Comparison of ENCODE assay signal across 9 mouse cellular contexts in genomic region chr11:98748506-98749416, GRCm38 (mm10). TPM values are rescaled to one million over a fixed set of nuclear protein-coding genes. Genes with fewer than 3 reads are reported as not detected.
A peak's percentile ranks its signal among the peaks of the same experiment; 100 is the strongest.
DNase-seq lines count a peak whose midpoint lies in the region; ATAC-seq and TF ChIP-seq lines count a peak whose summit lies in the region.
"Had no signal": no experiment of that assay in that cellular context is flagged by ENCODE, and none has a peak within 500 bp of the region (broad histone marks: within the 10 kb centered on the region; RNA-seq: fewer than 3 reads in every experiment).

No protein-coding gene starts in this region.

- peak; percentile 42 for DNase-seq in kidney, adult 9 months
- no peak for DNase-seq in kidney, adult 18-20 months
- peak; percentile 88 for DNase-seq in cerebellum, postnatal 10 days
- DNase-seq in gastrocnemius, postnatal 36 days: no peak

- H3K36me3 ChIP-seq in heart, embryonic 15.5 days: peaks cover 10% of the 10 kb centered on the region; the same call in 1 of the 2 replicates
- peaks cover 7% of the 10 kb centered on the region for H3K36me3 ChIP-seq in limb, embryonic 13.5 days
- H3K36me3 ChIP-seq in myocyte (ENCODE audit: control insufficient read depth, insufficient read depth): no peaks in the 10 kb centered on the region

- peaks cover 24% of the 10 kb centered on the region for H3K79me2 ChIP-seq in myocyte (ENCODE audit: control insufficient read depth, insufficient read depth)

- TF ChIP-seq POLR2A in myocyte (IDR thresholded peaks at IDR 0.05; ENCODE audit: insufficient read length, low read depth): no peak

- 0 out of 2 replicates have a peak overlapping the region, but pooled peaks have one; percentile 6 for H3K4me3 ChIP-seq in heart, embryonic 15.5 days
- no peak overlapping the region for H3K4me3 ChIP-seq in limb, embryonic 13.5 days
- H3K4me3 ChIP-seq in myocyte: peak overlapping the region; percentile 17

- H3K27ac ChIP-seq in heart, embryonic 15.5 days: peak overlapping the region; percentile 92
- peak overlapping the region; percentile 84; the same call in 1 of the 2 replicates for H3K27ac ChIP-seq in limb, embryonic 13.5 days

- no peaks in the 10 kb centered on the region for H3K9me3 ChIP-seq in heart, embryonic 15.5 days (replicated peaks)
- H3K9me3 ChIP-seq in limb, embryonic 13.5 days: no peaks in the 10 kb centered on the region

- intact Hi-C loops in gastrocnemius, postnatal 36 days (cut with DNase I): no loop called here

- peaks cover 99% of the 10 kb centered on the region for H3K4me1 ChIP-seq in heart, embryonic 15.5 days (replicated peaks)
- H3K4me1 ChIP-seq in limb, embryonic 13.5 days: peaks cover 98% of the 10 kb centered on the region

- ATAC-seq in heart, embryonic 15.5 days (replicated peaks; ENCODE audit: insufficient number of reproducible peaks, insufficient read depth, low FRiP score, low read depth): no peak
- ATAC-seq in limb, embryonic 13.5 days (ENCODE audit: low FRiP score, low read depth): no peak
- ATAC-seq in CD4-positive, CD25-positive, alpha-beta regulatory T cell, adult 4 months: no peak

- H3K9ac ChIP-seq in heart, embryonic 15.5 days: 0 out of 2 replicates have a peak overlapping the region, but pooled peaks have one; percentile 27
- H3K9ac ChIP-seq in limb, embryonic 13.5 days: no peak overlapping the region

- H3ac ChIP-seq in myocyte (ENCODE audit: control insufficient read depth, insufficient read length): no peak overlapping the region

- no peaks in the 10 kb centered on the region for H3K27me3 ChIP-seq in heart, embryonic 15.5 days
- H3K27me3 ChIP-seq in limb, embryonic 13.5 days: no peaks in the 10 kb centered on the region
- no peaks in the 10 kb centered on the region for H3K27me3 ChIP-seq in myocyte (ENCODE audit: control insufficient read depth, insufficient read depth, insufficient read length)

- H3K4me2 ChIP-seq in heart, embryonic 15.5 days: peak overlapping the region; percentile 54
- peak overlapping the region; percentile 59 for H3K4me2 ChIP-seq in limb, embryonic 13.5 days (replicated peaks)
- H3K4me2 ChIP-seq in myocyte (ENCODE audit: low read depth): peak overlapping the region; percentile 87

- 32% methylated on average over 15 of the region's 15 CpGs for WGBS in heart, embryonic 15.5 days
- 30% methylated on average over 15 of the region's 15 CpGs for WGBS in limb, embryonic 13.5 days

TF ChIP-seq in myocyte, 11 proteins besides CTCF, POLR2A, EP300 and RAD21:
- no peak for TF ChIP-seq POLR2AphosphoS2 (IDR thresholded peaks at IDR 0.05; ENCODE audit: insufficient read length, low read depth)
- no peak for TF ChIP-seq SRF (IDR thresholded peaks at IDR 0.05; ENCODE audit: control insufficient read depth, insufficient read length, low read depth)
- TF ChIP-seq MYOD1 (IDR thresholded peaks at IDR 0.05; ENCODE audit: control insufficient read depth in 1 of 3, insufficient read length in 2 of 3, low read depth in 2 of 3): peak in 1 of 3 experiments; percentile 31
- no peak for TF ChIP-seq MAX (IDR thresholded peaks at IDR 0.05; ENCODE audit: low read depth)
- no peak for TF ChIP-seq USF1 (IDR thresholded peaks at IDR 0.05; ENCODE audit: low read depth)
- no peak for TF ChIP-seq TCF3 (IDR thresholded peaks at IDR 0.05; ENCODE audit: insufficient read length, low read depth)
- peak in 2 of 3 experiments; percentile 7 to 58 for TF ChIP-seq MYOG (IDR thresholded peaks at IDR 0.05; ENCODE audit: control insufficient read depth in 1 of 3, insufficient read depth in 1 of 3, insufficient read length in 2 of 3, low read depth in 2 of 3)

RNA-seq across cellular contexts. Expression of gene Thra, which starts 8.3 kb away (rescaled TPM):
- polyA plus RNA-seq in heart, embryonic 15.5 days (2015; fragmentation: Nextera tagmentation; extraction: Ambion mirVana): 34.8 and 39.5 TPM in 2 replicates
- polyA plus RNA-seq in limb, embryonic 13.5 days (2015; fragmentation: Nextera tagmentation; extraction: Ambion mirVana): 34.1 and 34.3 TPM in 2 replicates
- 68.9 TPM for polyA plus RNA-seq in myocyte (2012; fragmentation: generic; extraction: Trizol)
- total RNA-seq in gastrocnemius, postnatal 36 days (2021): 10 to 100 TPM; 72.6 to 75.7 TPM
- 1 to 10 TPM; 4.8 to 5.7 TPM for polyA plus RNA-seq in CD4-positive, CD25-positive, alpha-beta regulatory T cell, adult 4 months (2017; shearing (Covaris generic))

RNA-seq across cellular contexts. Expression of gene Med24, which starts 19.5 kb away (rescaled TPM):
- 33.5 and 43.0 TPM in 2 replicates for polyA plus RNA-seq in heart, embryonic 15.5 days (2015; fragmentation: Nextera tagmentation; extraction: Ambion mirVana)
- polyA plus RNA-seq in limb, embryonic 13.5 days (2015; fragmentation: Nextera tagmentation; extraction: Ambion mirVana): 56.0 and 61.0 TPM in 2 replicates
- 32.5 TPM for polyA plus RNA-seq in myocyte (2012; fragmentation: generic; extraction: Trizol)
- total RNA-seq in gastrocnemius, postnatal 36 days (2021): 10 to 100 TPM; 41.4 to 41.9 TPM
- 10 to 100 TPM; 27.0 to 37.5 TPM for polyA plus RNA-seq in CD4-positive, CD25-positive, alpha-beta regulatory T cell, adult 4 months (2017; shearing (Covaris generic))

RNA-seq across cellular contexts. Expression of gene Nr1d1, which starts 26.4 kb away (rescaled TPM):
- polyA plus RNA-seq in heart, embryonic 15.5 days (2015; fragmentation: Nextera tagmentation; extraction: Ambion mirVana): 7.0 and 7.5 TPM in 2 replicates
- polyA plus RNA-seq in limb, embryonic 13.5 days (2015; fragmentation: Nextera tagmentation; extraction: Ambion mirVana): 0.93 and 1.1 TPM in 2 replicates
- 49.1 TPM for polyA plus RNA-seq in myocyte (2012; fragmentation: generic; extraction: Trizol)
- 100 to 1,000 TPM in 1 of 2 experiments, 10 to 100 TPM in 1; 86.6 to 139 TPM for total RNA-seq in gastrocnemius, postnatal 36 days (2021)
- 10 to 100 TPM in 1 of 2 experiments, 1 to 10 TPM in 1; 4.9 to 12.3 TPM for polyA plus RNA-seq in CD4-positive, CD25-positive, alpha-beta regulatory T cell, adult 4 months (2017; shearing (Covaris generic))

RNA-seq across cellular contexts. Expression of gene Msl1, which starts 46.6 kb away (rescaled TPM):
- 15.5 and 17.2 TPM in 2 replicates for polyA plus RNA-seq in heart, embryonic 15.5 days (2015; fragmentation: Nextera tagmentation; extraction: Ambion mirVana)
- polyA plus RNA-seq in limb, embryonic 13.5 days (2015; fragmentation: Nextera tagmentation; extraction: Ambion mirVana): 28.9 and 29.2 TPM in 2 replicates
- polyA plus RNA-seq in myocyte (2012; fragmentation: generic; extraction: Trizol): 35.6 TPM
- 10 to 100 TPM; 49.0 to 51.4 TPM for total RNA-seq in gastrocnemius, postnatal 36 days (2021)
- polyA plus RNA-seq in CD4-positive, CD25-positive, alpha-beta regulatory T cell, adult 4 months (2017; shearing (Covaris generic)): 10 to 100 TPM; 22.3 to 24.8 TPM

RNA-seq across cellular contexts. Expression of gene Csf3, which starts 47.7 kb away (rescaled TPM):
- not detected in 2 replicates for polyA plus RNA-seq in heart, embryonic 15.5 days (2015; fragmentation: Nextera tagmentation; extraction: Ambion mirVana)
- not detected in 2 replicates for polyA plus RNA-seq in limb, embryonic 13.5 days (2015; fragmentation: Nextera tagmentation; extraction: Ambion mirVana)
- polyA plus RNA-seq in myocyte (2012; fragmentation: generic; extraction: Trizol): not detected
- total RNA-seq in gastrocnemius, postnatal 36 days (2021): not detected
- polyA plus RNA-seq in CD4-positive, CD25-positive, alpha-beta regulatory T cell, adult 4 months (2017; shearing (Covaris generic)): not detected
- total RNA-seq: heart, postnatal 14 days had no signal

Comparison
In these comparisons a context has a peak if more than half of its experiments do, and no peak if none do; other contexts are left out.
1. DNase-seq: peak in kidney, adult 9 months (single experiment) and cerebellum, postnatal 10 days (2 of 2); none in kidney, adult 18-20 months (single experiment) and gastrocnemius, postnatal 36 days (0 of 2).
2. Peak in every context shown above with its lines, with median percentiles within 50 percentile points of each other: H3K4me2 ChIP-seq.